Mouse (Mus musculus) small intestine, adult 2 months (tissue): ENCODE results near the gene Adamtsl1.

Source experiments
- CTCF ChIP-seq: fragments of 200-500 bp; IDR thresholded peaks from 2 replicates; pipeline ENCODE4 v1.5.1; 2012; ENCODE audit warnings: low read depth, mild to moderate bottlenecking, control low read depth, inconsistent platforms, low read length, moderate library complexity, mixed read lengths; ENCODE audit not compliant: insufficient replicate concordance, insufficient read length; ENCODE audit errors: extremely low read depth
- POLR2A ChIP-seq: fragments of 200-500 bp; IDR thresholded peaks from 2 replicates; pipeline ENCODE4 v1.6.1; 2012; ENCODE audit warnings: low read depth, mild to moderate bottlenecking, control low read depth, inconsistent platforms, low read length, moderate library complexity

DNA sequence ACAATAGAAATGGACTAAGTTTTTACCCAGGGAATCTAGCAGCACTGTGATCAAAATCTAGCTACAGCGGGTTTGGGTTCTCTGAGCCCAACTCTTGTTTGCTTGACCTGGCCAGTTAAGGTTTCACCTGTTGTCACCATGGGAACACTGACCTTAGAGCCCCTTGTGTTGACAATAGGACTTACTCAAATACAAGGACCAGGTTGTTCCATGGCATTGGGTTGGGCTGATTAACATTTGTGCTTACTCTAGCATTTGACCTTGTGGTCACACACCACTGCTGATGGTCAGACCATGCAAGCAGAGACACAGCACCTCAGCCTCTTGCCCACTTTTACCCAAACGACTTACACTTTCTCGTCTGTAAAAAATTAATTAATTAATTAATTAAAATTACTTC is 922.4 kb downstream of the Adamtsl1 start:
- TF ChIP-seq CTCF = no peak
- TF ChIP-seq POLR2A = no peak
